Mouse (Mus musculus) right cerebral cortex, postnatal 14 days (tissue): ENCODE results near the gene Epop.

ENCODE experiments used
- DNase-seq: peaks from one replicate; pipeline ENCODE4 v3.0.0; 2022

Gene Epop

GRCm38 (mm10) chr11:97629576-97629975 lies at the start of gene Epop:
Epop (minus strand) TSS chr11:97629702.
- DNase-seq = peak; percentile 91

- no peak for DNase-seq
These were observed 48.8 kb upstream of the Epop start for GRCm38 (mm10) chr11:97678301-97678700.

GRCm38 (mm10) chr11:97677842-97678241 lies 48.3 kb upstream of the Epop start:
- DNase-seq = no peak

DNA sequence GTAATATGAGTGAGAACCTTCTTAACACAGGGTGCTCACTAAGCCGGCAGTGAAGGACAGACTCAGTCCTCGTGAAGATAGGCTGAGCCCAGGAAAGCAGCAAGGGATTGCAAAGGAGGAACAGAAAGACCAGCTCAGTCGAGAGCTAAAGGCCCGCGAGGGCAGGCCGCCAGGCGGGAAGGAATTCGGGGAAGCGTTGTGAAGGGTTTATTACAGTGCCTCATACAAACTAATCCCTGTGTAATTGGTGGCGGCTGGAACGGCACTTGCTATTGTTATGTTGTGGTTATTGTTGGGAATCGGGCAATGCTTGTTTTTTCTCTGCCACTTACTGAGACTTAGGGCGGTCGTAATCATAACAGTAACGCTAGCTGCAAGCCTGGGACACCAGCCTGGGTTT lies 47.9 kb upstream of the Epop start:
- DNase-seq = no peak

DNA sequence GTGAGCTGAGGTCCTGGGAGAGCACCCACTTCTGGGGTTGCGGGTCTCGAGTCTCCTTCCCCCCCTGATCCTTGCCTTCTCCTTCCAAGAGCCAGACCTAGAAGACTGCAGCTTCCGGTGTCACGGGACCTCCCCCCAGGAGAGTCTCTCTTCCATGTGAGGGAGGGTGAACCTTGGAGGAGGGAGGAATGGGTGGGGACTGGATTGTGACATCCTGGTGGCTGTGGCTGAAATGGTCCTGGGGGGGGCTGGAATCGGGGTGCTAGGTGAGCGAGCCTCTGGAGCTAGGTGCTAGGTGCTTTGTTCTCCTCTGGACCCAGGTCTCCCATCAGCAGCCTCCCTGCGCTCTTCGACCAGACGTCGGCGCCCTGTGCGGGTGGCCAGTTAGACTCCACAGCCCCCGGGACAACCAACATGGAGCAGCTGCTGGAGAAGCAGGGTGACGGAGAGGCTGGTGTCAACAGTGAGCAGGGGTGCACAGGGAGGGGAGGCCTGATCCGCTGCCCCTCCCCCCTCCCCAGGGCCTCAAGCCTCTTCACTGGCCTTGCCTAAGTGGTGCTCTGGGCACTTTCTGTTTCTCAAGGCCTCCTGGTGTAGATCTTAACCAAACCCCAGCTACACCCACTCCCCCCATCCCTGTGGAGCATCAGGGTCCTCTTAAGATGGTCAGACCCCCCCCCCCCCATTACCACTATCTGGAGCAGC lies 46.7 kb upstream of the Epop start:
- no peak for DNase-seq

GRCm38 (mm10) chr11:97673148-97673547 lies 43.6 kb upstream of the Epop start:
- DNase-seq = no peak

DNA sequence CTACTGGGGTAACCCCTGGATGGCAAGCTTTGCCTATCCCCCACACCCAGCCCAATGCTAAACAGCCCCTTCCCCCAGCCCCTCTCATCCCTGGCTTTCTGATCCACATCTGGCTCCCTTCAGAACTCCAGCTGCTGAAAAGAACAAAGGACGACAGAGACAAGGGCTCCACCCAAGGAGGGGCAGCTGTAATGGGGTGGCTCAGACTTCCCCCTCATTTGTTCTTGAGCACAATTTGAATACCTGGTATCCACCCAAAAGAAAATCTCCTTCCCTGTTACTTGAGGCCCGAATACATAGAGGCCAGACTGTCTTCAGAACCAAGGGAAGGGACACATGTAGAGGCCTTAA lies 41.6 kb upstream of the Epop start:
- no peak for DNase-seq

- DNase-seq = no peak
These were observed 41.0 kb upstream of the Epop start for GRCm38 (mm10) chr11:97670234-97671176.

GRCm38 (mm10) chr11:97669829-97670228 lies 40.3 kb upstream of the Epop start:
- peak; percentile 71 for DNase-seq

DNA sequence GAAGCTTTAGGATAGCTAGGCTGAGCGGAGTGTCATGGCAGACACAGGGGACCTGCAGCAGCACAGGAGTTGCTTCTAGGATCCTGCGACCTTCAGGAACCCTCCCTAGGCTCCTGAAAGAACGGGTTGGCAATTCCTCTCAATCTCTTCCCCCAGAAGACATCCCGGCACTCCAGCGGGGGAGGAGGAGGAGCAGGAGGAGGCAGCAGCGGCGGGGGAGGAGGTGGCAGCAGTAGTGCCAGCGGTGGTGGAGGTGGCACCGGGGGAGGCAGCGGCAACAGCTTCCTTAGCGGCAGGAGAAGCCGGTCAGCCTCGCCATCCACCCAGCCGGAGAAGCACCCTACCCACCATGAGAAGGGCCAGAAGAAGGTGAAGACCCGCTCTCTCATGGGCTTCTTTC lies 39.8 kb upstream of the Epop start:
- DNase-seq = no peak

GRCm38 (mm10) chr11:97668160-97668559 lies 38.7 kb upstream of the Epop start:
- DNase-seq = no peak

DNA sequence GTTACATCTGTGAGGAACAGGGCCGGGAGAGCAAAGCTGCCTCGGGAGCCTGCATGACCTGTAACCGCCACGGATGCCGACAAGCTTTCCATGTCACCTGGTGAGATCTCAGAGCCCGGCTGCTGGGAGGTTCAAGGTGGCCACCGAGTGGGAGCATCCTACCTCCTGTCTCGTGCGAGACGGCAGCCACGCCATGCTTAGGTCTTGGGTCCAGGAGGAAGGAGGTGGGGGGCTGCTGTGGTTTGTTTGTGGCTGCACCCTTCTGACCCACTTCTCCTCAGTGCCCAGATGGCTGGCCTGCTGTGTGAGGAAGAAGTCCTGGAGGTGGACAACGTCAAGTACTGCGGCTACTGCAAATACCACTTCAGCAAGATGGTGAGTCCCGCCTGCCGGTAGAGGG lies 37.3 kb upstream of the Epop start:
- no peak for DNase-seq

DNA sequence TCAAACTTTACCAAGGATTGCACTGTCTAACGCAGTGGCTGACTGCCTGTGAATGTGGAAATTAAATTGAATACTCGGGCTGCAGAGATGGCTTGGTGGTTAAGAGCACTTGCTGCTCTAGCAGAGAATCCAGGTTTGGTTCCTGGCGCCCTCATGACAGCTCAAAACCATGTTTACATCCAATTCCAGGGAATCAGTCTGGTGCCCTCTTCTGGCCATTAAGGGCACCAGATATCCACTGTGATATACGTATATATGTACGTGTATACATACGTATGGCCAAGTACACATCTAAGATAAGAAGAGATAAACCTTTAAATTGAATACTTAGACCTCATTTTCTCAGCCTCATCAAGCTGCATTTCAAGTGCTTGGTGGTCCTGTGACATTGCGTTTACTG lies 36.7 kb upstream of the Epop start:
- DNase-seq = no peak

DNA sequence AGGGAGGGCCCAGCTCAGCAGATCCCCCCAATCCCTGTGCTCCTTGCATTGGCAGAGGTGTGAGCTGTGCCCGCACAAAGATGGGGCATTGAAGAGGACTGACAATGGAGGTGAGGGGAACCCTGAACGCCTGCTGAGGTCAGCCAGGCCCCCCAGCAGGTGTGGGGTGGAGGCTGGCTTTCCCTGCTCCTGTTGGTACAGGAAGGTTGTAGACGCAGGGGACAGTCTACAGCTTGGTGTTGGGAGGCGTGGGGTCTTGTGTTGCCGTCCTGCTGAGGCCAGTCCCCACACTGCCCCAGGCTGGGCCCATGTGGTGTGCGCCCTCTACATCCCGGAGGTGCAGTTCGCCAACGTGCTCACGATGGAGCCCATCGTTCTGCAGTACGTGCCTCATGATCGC lies 35.9 kb upstream of the Epop start:
- DNase-seq = no peak

GRCm38 (mm10) chr11:97664771-97665240 lies 35.3 kb upstream of the Epop start:
- no peak for DNase-seq

- no peak for DNase-seq
These were observed 34.8 kb upstream of the Epop start for GRCm38 (mm10) chr11:97664339-97664665.

DNA sequence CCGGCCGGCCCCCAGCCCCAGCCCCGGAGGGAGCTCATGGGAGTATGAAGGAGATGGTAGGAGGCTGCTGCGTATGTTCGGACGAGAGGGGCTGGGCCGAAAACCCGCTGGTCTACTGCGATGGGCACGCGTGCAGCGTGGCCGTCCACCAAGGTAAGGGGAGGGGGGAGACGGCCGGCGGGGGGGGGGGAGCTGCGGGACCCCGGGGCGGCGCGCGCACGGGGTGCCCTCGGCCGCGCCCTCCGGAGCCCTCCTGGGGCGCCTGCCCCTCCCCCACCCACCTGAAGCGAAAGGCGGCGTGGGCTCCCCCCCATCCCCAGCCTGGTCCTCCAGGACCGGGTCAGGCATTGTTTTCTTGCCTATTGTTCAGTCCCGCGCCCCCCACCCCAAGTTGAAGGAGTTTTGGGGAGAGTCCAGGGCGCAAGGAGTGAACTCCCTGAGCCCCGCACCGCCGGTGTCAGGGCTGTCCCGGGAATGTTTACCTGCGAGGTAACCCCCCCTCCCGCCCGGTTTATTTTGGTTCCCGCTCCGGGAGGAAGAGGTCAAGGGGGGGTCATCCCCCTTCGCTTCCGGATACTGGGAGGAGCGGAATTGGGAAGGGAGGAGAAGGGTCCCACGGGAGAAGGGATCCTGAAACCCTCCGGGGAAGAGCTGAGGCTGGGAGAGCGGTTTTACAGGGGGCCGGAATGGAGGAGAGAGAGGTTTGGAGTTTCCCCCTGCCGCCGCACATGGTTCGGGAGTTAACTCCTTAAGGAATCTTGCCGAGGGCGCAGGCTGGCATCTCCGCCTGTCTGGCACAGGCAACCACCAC lies 34.2 kb upstream of the Epop start:
- no peak for DNase-seq

- DNase-seq = peak; percentile 77
These were observed 33.5 kb upstream of the Epop start, which contains the start of gene Mllt6 for GRCm38 (mm10) chr11:97662893-97663527. Mllt6 (plus strand) TSS chr11:97663414.

GRCm38 (mm10) chr11:97662207-97662892 lies 32.8 kb upstream of the Epop start:
- DNase-seq = no peak

DNA sequence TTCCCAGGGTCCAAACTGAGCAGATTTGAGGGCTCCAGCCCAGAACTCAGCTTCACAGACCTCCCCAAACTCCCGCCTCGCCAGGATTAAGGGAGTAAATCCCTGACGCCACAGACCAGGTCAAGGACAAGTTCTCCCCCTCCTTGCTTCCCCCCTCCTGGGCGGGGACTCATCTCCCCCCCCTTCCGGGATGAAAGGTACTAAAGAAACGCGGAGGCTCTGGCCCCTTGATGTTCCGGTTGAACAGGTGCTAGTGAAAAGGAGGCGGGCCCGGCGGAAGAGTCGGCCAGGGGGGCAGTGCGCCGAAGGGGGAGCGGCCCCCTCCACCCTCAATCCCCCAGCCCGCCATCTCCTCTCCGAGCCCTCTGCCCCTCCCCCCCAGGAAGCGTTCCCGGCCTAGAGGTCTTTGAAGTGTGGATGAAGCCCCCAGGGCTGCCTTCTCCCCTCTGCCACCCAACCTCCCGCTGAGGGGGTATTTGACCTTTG lies 32.2 kb upstream of the Epop start:
- no peak for DNase-seq

- DNase-seq = no peak
These were observed 31.5 kb upstream of the Epop start for GRCm38 (mm10) chr11:97660734-97661647.
